ENCODE assay signal across 9 mouse cellular contexts in genomic region chr10:85956871-85957419, GRCm38 (mm10). TPM values are rescaled to one million over a fixed set of nuclear protein-coding genes. Genes with fewer than 3 reads are reported as not detected.
DNase-seq lines count a peak whose midpoint lies in the region; ATAC-seq lines count a peak whose summit lies in the region.
"Had no signal": no experiment of that assay in that cellular context is flagged by ENCODE, and none has a peak within 500 bp of the region (broad histone marks: within the 10 kb centered on the region; RNA-seq: fewer than 3 reads in every experiment).

No protein-coding gene starts in this region.

- peak overlapping the region; percentile 88 for H3K4me2 ChIP-seq in embryonic facial prominence, embryonic 13.5 days
- H3K4me2 ChIP-seq in intestine, embryonic 15.5 days (replicated peaks) = peak overlapping the region; percentile 66
- H3K4me2 ChIP-seq in midbrain, embryonic 16.5 days (ENCODE audit: low read length) = peak overlapping the region; percentile 89

- H3K27ac ChIP-seq in embryonic facial prominence, embryonic 13.5 days = peak overlapping the region; percentile 84
- peak overlapping the region; percentile 76 for H3K27ac ChIP-seq in intestine, embryonic 15.5 days
- H3K27ac ChIP-seq in midbrain, embryonic 16.5 days (ENCODE audit: low read length) = no peak overlapping the region

- H3K4me1 ChIP-seq in embryonic facial prominence, embryonic 13.5 days = peaks cover 7% of the 10 kb centered on the region; the same call in 1 of the 2 replicates
- H3K4me1 ChIP-seq in intestine, embryonic 15.5 days (replicated peaks) = 0 out of 2 replicates have a peak, but pooled peaks cover 4% of the 10 kb centered on the region
- H3K4me1 ChIP-seq in midbrain, embryonic 16.5 days (ENCODE audit: control insufficient read depth, insufficient read depth, low read length) = peaks cover 11% of the 10 kb centered on the region

- ATAC-seq in embryonic facial prominence, embryonic 13.5 days (ENCODE audit: insufficient number of reproducible peaks, insufficient read depth, low FRiP score, low TSS enrichment, low read depth) = no peak
- ATAC-seq in intestine, embryonic 15.5 days = peak; percentile 34
- ATAC-seq in midbrain, embryonic 16.5 days = peak; percentile 41; the same call in 1 of the 2 replicates

- peak overlapping the region; percentile 99 for H3K4me3 ChIP-seq in embryonic facial prominence, embryonic 13.5 days
- peak overlapping the region; percentile 83 for H3K4me3 ChIP-seq in intestine, embryonic 15.5 days (replicated peaks)
- H3K4me3 ChIP-seq in midbrain, embryonic 16.5 days (ENCODE audit: low read depth, low read length) = peak overlapping the region; percentile 68

- 5% methylated on average over 20 of the region's 20 CpGs for WGBS in embryonic facial prominence, embryonic 13.5 days
- 3% methylated on average over 20 of the region's 20 CpGs for WGBS in intestine, embryonic 15.5 days
- WGBS in midbrain, embryonic 16.5 days = 5% methylated on average over 20 of the region's 20 CpGs

- no peaks in the 10 kb centered on the region for H3K9me3 ChIP-seq in embryonic facial prominence, embryonic 13.5 days
- no peaks in the 10 kb centered on the region for H3K9me3 ChIP-seq in intestine, embryonic 15.5 days
- H3K9me3 ChIP-seq in midbrain, embryonic 16.5 days (replicated peaks; ENCODE audit: control insufficient read depth, low read length, poor library complexity, severe bottlenecking) = no peaks in the 10 kb centered on the region

- peak overlapping the region; percentile 96 for H3K9ac ChIP-seq in embryonic facial prominence, embryonic 13.5 days
- H3K9ac ChIP-seq in intestine, embryonic 15.5 days = peak overlapping the region; percentile 89
- H3K9ac ChIP-seq in midbrain, embryonic 16.5 days (ENCODE audit: low read depth, low read length) = peak overlapping the region; percentile 83

- no peaks in the 10 kb centered on the region for H3K27me3 ChIP-seq in embryonic facial prominence, embryonic 13.5 days
- H3K27me3 ChIP-seq in intestine, embryonic 15.5 days (replicated peaks) = no peaks in the 10 kb centered on the region
- no peaks in the 10 kb centered on the region; the same call in 1 of the 2 replicates for H3K27me3 ChIP-seq in midbrain, embryonic 16.5 days (ENCODE audit: control insufficient read depth, insufficient read depth, low read depth, low read length)

- peaks cover 36% of the 10 kb centered on the region for H3K36me3 ChIP-seq in embryonic facial prominence, embryonic 13.5 days
- peaks cover 4% of the 10 kb centered on the region; the same call in 1 of the 2 replicates for H3K36me3 ChIP-seq in intestine, embryonic 15.5 days
- H3K36me3 ChIP-seq in midbrain, embryonic 16.5 days (ENCODE audit: control insufficient read depth, insufficient read depth, low read length) = 0 out of 2 replicates have a peak, but pooled peaks cover 2% of the 10 kb centered on the region

- peak; percentile 9 for DNase-seq in embryo, embryonic 10 days (ENCODE audit: low spot score)
- no peak for DNase-seq in embryo, embryonic 9.5 days (ENCODE audit: extremely low spot score)
- DNase-seq in A20 (ENCODE audit: low read depth, low spot score) = peak; percentile 57
- DNase-seq in right cerebral cortex, postnatal 14 days = no peak
- DNase-seq in adrenal gland, adult 18-20 months (ENCODE audit: low spot score in 2 of 2) = no peak

RNA-seq across cellular contexts. Expression of gene Rtcb, which starts 0.7 kb away (rescaled TPM):
- polyA plus RNA-seq in embryonic facial prominence, embryonic 13.5 days (2015; fragmentation: Nextera tagmentation; extraction: Ambion mirVana) = 194 and 204 TPM in 2 replicates
- 158 and 165 TPM in 2 replicates for polyA plus RNA-seq in intestine, embryonic 15.5 days (2015; fragmentation: Nextera tagmentation; extraction: Ambion mirVana)
- 176 and 183 TPM in 2 replicates for polyA plus RNA-seq in midbrain, embryonic 16.5 days (2015; fragmentation: Nextera tagmentation; extraction: Ambion mirVana)
- total RNA-seq in adrenal gland, adult 18-20 months (2021) = 100 to 1,000 TPM; 114 to 123 TPM

RNA-seq across cellular contexts. Expression of gene Ascl4, which starts 29.5 kb away (rescaled TPM):
- polyA plus RNA-seq in embryonic facial prominence, embryonic 13.5 days (2015; fragmentation: Nextera tagmentation; extraction: Ambion mirVana) = 1.5 and 2.1 TPM in 2 replicates
- 0.15 TPM in 1 of 2 replicates, not detected in the other for polyA plus RNA-seq in intestine, embryonic 15.5 days (2015; fragmentation: Nextera tagmentation; extraction: Ambion mirVana)
- 1.2 and 1.3 TPM in 2 replicates for polyA plus RNA-seq in midbrain, embryonic 16.5 days (2015; fragmentation: Nextera tagmentation; extraction: Ambion mirVana)
- not detected for total RNA-seq in adrenal gland, adult 18-20 months (2021)
- total RNA-seq: neutrophil, adult 5-6 weeks had no signal

RNA-seq across cellular contexts. Expression of gene Prdm4, which starts 40.0 kb away (rescaled TPM):
- 19.5 and 20.8 TPM in 2 replicates for polyA plus RNA-seq in embryonic facial prominence, embryonic 13.5 days (2015; fragmentation: Nextera tagmentation; extraction: Ambion mirVana)
- polyA plus RNA-seq in intestine, embryonic 15.5 days (2015; fragmentation: Nextera tagmentation; extraction: Ambion mirVana) = 16.2 TPM in 2 replicates
- polyA plus RNA-seq in midbrain, embryonic 16.5 days (2015; fragmentation: Nextera tagmentation; extraction: Ambion mirVana) = 20.3 and 21.7 TPM in 2 replicates
- 10 to 100 TPM; 13.4 to 14.5 TPM for total RNA-seq in adrenal gland, adult 18-20 months (2021)

RNA-seq across cellular contexts. Expression of gene Bpifc, which starts 54.8 kb away (rescaled TPM):
- polyA plus RNA-seq in embryonic facial prominence, embryonic 13.5 days (2015; fragmentation: Nextera tagmentation; extraction: Ambion mirVana) = 0.22 and 0.52 TPM in 2 replicates
- polyA plus RNA-seq in intestine, embryonic 15.5 days (2015; fragmentation: Nextera tagmentation; extraction: Ambion mirVana) = 0.11 TPM in 2 replicates
- polyA plus RNA-seq in midbrain, embryonic 16.5 days (2015; fragmentation: Nextera tagmentation; extraction: Ambion mirVana) = not detected in 2 replicates
- total RNA-seq in adrenal gland, adult 18-20 months (2021) = 1 to 10 TPM in 1 of 2 experiments, not detected in 1; 1.1 TPM
- total RNA-seq: neutrophil, adult 5-6 weeks had no signal

Comparison
In these comparisons a context has a peak if more than half of its experiments do, and no peak if none do; other contexts are left out.
1. DNase-seq: peak in embryo, embryonic 10 days (single experiment) and A20 (single experiment); none in embryo, embryonic 9.5 days (single experiment), right cerebral cortex, postnatal 14 days (single experiment) and adrenal gland, adult 18-20 months (0 of 2).
2. Peak in every context shown above with its lines, with median percentiles within 50 percentile points of each other: H3K4me2 ChIP-seq, H3K4me3 ChIP-seq and H3K9ac ChIP-seq.